Mouse (Mus musculus): ENCODE results near the gene Gpr142.

The Gpr142 gene

GRCm38 (mm10) chr11:114844464-114845220, 45.9 kb downstream of the Gpr142 start:
- no peak for DNase-seq (ENCODE audit: low spot score in 2 of 2)

GRCm38 (mm10) chr11:114846336-114846735, 47.6 kb downstream of the Gpr142 start:
- no peak for DNase-seq (ENCODE audit: low spot score in 2 of 2)

GRCm38 (mm10) chr11:114847008-114847407, 48.3 kb downstream of the Gpr142 start:
- no peak for DNase-seq (ENCODE audit: low spot score in 2 of 2)

- DNase-seq (ENCODE audit: low spot score in 2 of 2) = no peak
Measured at GRCm38 (mm10) chr11:114849572-114849971, 50.8 kb downstream of the Gpr142 start.

GRCm38 (mm10) chr11:114850066-114850451, 51.3 kb downstream of the Gpr142 start:
- no peak for DNase-seq (ENCODE audit: low spot score in 2 of 2)

GRCm38 (mm10) chr11:114850452-114851268, 51.9 kb downstream of the Gpr142 start, which contains the start of gene Gprc5c:
Gene Gprc5c (plus strand): TSS chr11:114851152.
- DNase-seq (ENCODE audit: low spot score in 2 of 2) = peak; percentile 13 to 32

GRCm38 (mm10) chr11:114851269-114851607, 52.5 kb downstream of the Gpr142 start:
- peak in 1 of 2 experiments; percentile 13 for DNase-seq (ENCODE audit: low spot score in 2 of 2)

- peak; percentile 57 to 65 for DNase-seq (ENCODE audit: low spot score in 2 of 2)
Measured at GRCm38 (mm10) chr11:114851608-114852310, 53.0 kb downstream of the Gpr142 start.

- DNase-seq (ENCODE audit: low spot score in 2 of 2) = no peak
Measured at GRCm38 (mm10) chr11:114852311-114853173, 53.8 kb downstream of the Gpr142 start.

- no peak for DNase-seq (ENCODE audit: low spot score in 2 of 2)
Measured at GRCm38 (mm10) chr11:114853174-114853838, 54.6 kb downstream of the Gpr142 start.

- DNase-seq (ENCODE audit: low spot score in 2 of 2) = no peak
Measured at GRCm38 (mm10) chr11:114854581-114854980, 55.9 kb downstream of the Gpr142 start.

GRCm38 (mm10) chr11:114856125-114856524, 57.4 kb downstream of the Gpr142 start:
- DNase-seq (ENCODE audit: low spot score in 2 of 2) = no peak

Data from urinary bladder, postnatal 36 days (tissue).